Mouse (Mus musculus) stomach, postnatal 0 days (tissue): ENCODE data around the gene Arhgef3.

ENCODE experiments used
- CTCF ChIP-seq: IDR thresholded peaks from 2 replicates; pipeline ENCODE4 v1.5.1; 2016; ENCODE audit warnings: antibody characterized with exemption, low read depth, mild to moderate bottlenecking, moderate library complexity
- EP300 ChIP-seq: optimal IDR thresholded peaks from 2 replicates; pipeline ENCODE3; 2016; ENCODE audit warnings: antibody characterized with exemption

DNA sequence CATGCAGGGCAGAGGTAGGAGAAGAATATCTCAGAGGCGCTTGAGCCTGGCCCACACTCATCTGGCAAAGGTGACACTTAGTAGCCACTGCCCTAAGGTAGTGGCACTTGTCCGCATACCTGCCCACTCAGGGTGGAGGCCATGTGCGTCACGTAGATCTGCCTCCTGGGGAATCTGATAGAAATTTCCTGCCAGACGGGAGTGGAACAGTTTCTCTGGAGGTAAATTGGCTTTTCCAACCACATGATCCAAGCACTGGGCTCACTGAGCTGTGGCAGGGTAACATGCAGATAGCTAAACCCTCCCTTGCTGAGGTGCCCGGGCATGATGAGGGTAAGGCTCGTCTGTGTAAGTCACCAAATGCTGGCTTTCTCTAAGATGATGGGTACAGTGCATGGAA lies 46.1 kb downstream of the Arhgef3 start:
- TF ChIP-seq CTCF, result no peak
- no peak for TF ChIP-seq EP300
